Mouse (Mus musculus) kidney, postnatal 0 days (tissue): Measurements from ENCODE around the gene Cep19. TPM values are rescaled to one million over a fixed set of nuclear protein-coding genes. Genes with fewer than 3 reads are reported as not detected.
A peak's percentile ranks its signal among the peaks of the same experiment; 100 is the strongest.
"Not testable (repeated sequence)": the region's sequence is repeated elsewhere in the genome, so short reads cannot be mapped to it uniquely, and the experiment has no call there.

Experiments
- ATAC-seq: fragments of 200-750 bp; cut with Nextera tagmentation; replicated peaks from 2 replicates; pipeline ENCODE4 v1.8.0; 2017; ENCODE audit warnings: low read depth, moderate number of reproducible peaks, moderate TSS enrichment, moderate library complexity; ENCODE audit not compliant: low FRiP score
- DNase-seq: peaks from one replicate; pipeline ENCODE4 v3.0.0-alpha.2; 2016; ENCODE audit warnings: low spot score
- H3K27ac ChIP-seq: fragments of 300-500 bp; sonication (generic); 2 replicates; pipeline ENCODE4 v1.5.1; 2014; ENCODE audit warnings: mild to moderate bottlenecking
- H3K27me3 ChIP-seq: fragments of 300-500 bp; sonication (generic); 2 replicates; pipeline ENCODE4 v1.6.1; 2014; ENCODE audit warnings: low read length, mixed read lengths; ENCODE audit not compliant: insufficient read depth
- H3K36me3 ChIP-seq: fragments of 300-500 bp; sonication (generic); 2 replicates; pipeline ENCODE4 v1.6.1; 2014; ENCODE audit warnings: low read length, mixed read lengths; ENCODE audit not compliant: insufficient read depth
- H3K4me1 ChIP-seq: fragments of 300-500 bp; sonication (generic); replicated peaks from 2 replicates; pipeline ENCODE4 v1.6.1; 2014; ENCODE audit warnings: antibody characterized with exemption, low read length, mixed read lengths; ENCODE audit not compliant: insufficient read depth
- H3K4me2 ChIP-seq: fragments of 300-500 bp; sonication (generic); 2 replicates; pipeline ENCODE4 v1.6.1; 2014; ENCODE audit warnings: mild to moderate bottlenecking, low read length, moderate library complexity, mixed read lengths
- H3K4me3 ChIP-seq: fragments of 300-500 bp; sonication (generic); replicated peaks from 2 replicates; pipeline ENCODE4 v1.5.1; 2014; ENCODE audit warnings: low read depth, low read length
- H3K9ac ChIP-seq: fragments of 300-500 bp; sonication (generic); 2 replicates; pipeline ENCODE4 v1.6.1; 2014; ENCODE audit warnings: low read depth, low read length
- H3K9me3 ChIP-seq: fragments of 300-500 bp; sonication (generic); replicated peaks from 2 replicates; pipeline ENCODE4 v1.6.1; 2016; ENCODE audit warnings: low read length, inconsistent platforms, mixed read lengths
- CTCF ChIP-seq: IDR thresholded peaks from 2 replicates; pipeline ENCODE4 v1.5.1; 2016; ENCODE audit warnings: antibody characterized with exemption, low read depth, mild to moderate bottlenecking, moderate library complexity
- WGBS: fragments of 180-500 bp; shearing (Covaris S2); extraction: QIAGEN DNeasy Blood & Tissue Kit; methylation state at CpG from one replicate; pipeline ENCODE4 v1.1.7; 2014; 5-methylcytosine and 5-hydroxymethylcytosine counted together
- polyA plus RNA-seq: library from polyadenylated mRNA; unstranded; fragments of >200 nt; fragmentation: Nextera tagmentation; extraction: Ambion mirVana; gene quantifications from 2 replicates; pipeline ENCODE4 v1.2.1, GENCODE M21; 2015

Gene Cep19
- polyA plus RNA-seq, 1 experiment from 2014 or later, result 45.2 TPM

GRCm38 (mm10) chr16:32068389-32069300 lies 31.0 kb upstream of the Cep19 start:
- no peaks in the 10 kb centered on the region; the same call in 1 of the 2 replicates for H3K4me1 ChIP-seq
- H3K27ac ChIP-seq, result peak overlapping the region; percentile 57
- TF ChIP-seq CTCF, result no peak; the same call in 1 of the 2 replicates
- H3K36me3 ChIP-seq, result no peaks in the 10 kb centered on the region
- DNase-seq, result peak; percentile 29
- H3K9ac ChIP-seq, result no peak overlapping the region
- H3K27me3 ChIP-seq, result no peaks in the 10 kb centered on the region
- ATAC-seq, result peak; percentile 85
- no peak overlapping the region for H3K4me3 ChIP-seq
- WGBS, result 63% methylated on average over 12 of the region's 12 CpGs
- H3K4me2 ChIP-seq, result no peak overlapping the region
- no peaks in the 10 kb centered on the region for H3K9me3 ChIP-seq

- ATAC-seq, H3K4me3 ChIP-seq, H3K36me3 ChIP-seq, H3K9me3 ChIP-seq, H3K27ac ChIP-seq, H3K4me1 ChIP-seq, DNase-seq, H3K27me3 ChIP-seq, H3K4me2 ChIP-seq, H3K9ac ChIP-seq: not testable (repeated sequence)
- WGBS, result 56% methylated on average over 4 of the region's 4 CpGs
Observed at GRCm38 (mm10) chr16:32070070-32070469, 29.5 kb upstream of the Cep19 start.

- WGBS, result 40% methylated on average over 1 of the region's 1 CpGs
- Histone ChIP-seq H3K27me3 (no peaks in the 10 kb centered on the region), H3K4me3 (no peak overlapping the region), H3K4me2 (no peak overlapping the region), H3K9me3 (no peaks in the 10 kb centered on the region), H3K27ac (no peak overlapping the region), H3K9ac (no peak overlapping the region), H3K4me1 (peaks cover 13% of the 10 kb centered on the region), H3K36me3 (no peaks in the 10 kb centered on the region)
- DNase-seq, result no peak
- TF ChIP-seq CTCF, result no peak
- ATAC-seq, result no peak
Observed at GRCm38 (mm10) chr16:32075762-32076161, 23.8 kb upstream of the Cep19 start.

GRCm38 (mm10) chr16:32076406-32076805 lies 23.2 kb upstream of the Cep19 start:
- Histone ChIP-seq H3K9me3 (no peaks in the 10 kb centered on the region), H3K36me3 (no peaks in the 10 kb centered on the region), H3K27ac (no peak overlapping the region), H3K4me1 (peaks cover 13% of the 10 kb centered on the region), H3K9ac (no peak overlapping the region), H3K27me3 (no peaks in the 10 kb centered on the region), H3K4me3 (no peak overlapping the region), H3K4me2 (peak overlapping the region; percentile 36)
- TF ChIP-seq CTCF, result no peak
- WGBS, result 38% methylated on average over 3 of the region's 3 CpGs
- no peak for ATAC-seq
- DNase-seq, result no peak

GRCm38 (mm10) chr16:32077648-32078407 lies 21.8 kb upstream of the Cep19 start:
- WGBS, result 4% methylated on average over 13 of the region's 13 CpGs
- H3K9ac ChIP-seq, result peak overlapping the region; percentile 98
- peak overlapping the region; percentile 51 for H3K4me2 ChIP-seq
- no peaks in the 10 kb centered on the region for H3K9me3 ChIP-seq
- H3K4me3 ChIP-seq, result peak overlapping the region; percentile 96
- DNase-seq (no peak), ATAC-seq (no peak)
- no peaks in the 10 kb centered on the region for H3K36me3 ChIP-seq
- H3K4me1 ChIP-seq, result peaks cover 13% of the 10 kb centered on the region
- peak overlapping the region; percentile 97 for H3K27ac ChIP-seq
- no peak for TF ChIP-seq CTCF
- H3K27me3 ChIP-seq, result no peaks in the 10 kb centered on the region

- peak overlapping the region; percentile 97 for H3K27ac ChIP-seq
- WGBS, result under 1% methylated on average over 29 of the region's 30 CpGs
- H3K36me3 ChIP-seq, result no peaks in the 10 kb centered on the region
- DNase-seq (peak; percentile 68), ATAC-seq (no peak)
- H3K4me2 ChIP-seq, result peak overlapping the region; percentile 51
- TF ChIP-seq CTCF, result no peak
- peaks cover 13% of the 10 kb centered on the region for H3K4me1 ChIP-seq
- peak overlapping the region; percentile 98 for H3K9ac ChIP-seq
- H3K9me3 ChIP-seq, result no peaks in the 10 kb centered on the region
- H3K27me3 ChIP-seq, result no peaks in the 10 kb centered on the region
- H3K4me3 ChIP-seq, result peak overlapping the region; percentile 96
Observed at GRCm38 (mm10) chr16:32078408-32078990, 21.1 kb upstream of the Cep19 start.
